Comparison of ENCODE assay signal across 30 mouse cellular contexts in genomic region chr2:171593884-171594283, GRCm38 (mm10).
DNase-seq lines count a peak whose midpoint lies in the region; ATAC-seq and TF ChIP-seq lines count a peak whose summit lies in the region.
"Had no signal": no experiment of that assay in that cellular context is flagged by ENCODE, and none has a peak within 500 bp of the region (broad histone marks: within the 10 kb centered on the region; RNA-seq: fewer than 3 reads in every experiment).

No protein-coding gene starts in this region.

- no peak overlapping the region for H3K27ac ChIP-seq in forebrain, postnatal 0 days (ENCODE audit: low read depth, low read length)
- H3K27ac ChIP-seq in forebrain, embryonic 10.5 days, result no peak overlapping the region
- 0 out of 2 replicates have a peak overlapping the region, but pooled peaks have one; percentile 16 for H3K27ac ChIP-seq in midbrain, embryonic 11.5 days (ENCODE audit: low read depth, low read length)
- H3K27ac ChIP-seq in midbrain, embryonic 16.5 days (ENCODE audit: low read length), result no peak overlapping the region
- peak overlapping the region; percentile 66 for H3K27ac ChIP-seq in limb, embryonic 10.5 days
- H3K27ac ChIP-seq: embryonic facial prominence, embryonic 10.5 days; embryonic facial prominence, embryonic 15.5 days; forebrain, embryonic 15.5 days; gastrocnemius, adult 2 months; heart, adult 2 months; heart, embryonic 13.5 days; liver, embryonic 15.5 days had no signal

- no peaks in the 10 kb centered on the region for H3K4me1 ChIP-seq in forebrain, postnatal 0 days (ENCODE audit: insufficient read depth)
- peaks cover 5% of the 10 kb centered on the region; the same call in 1 of the 2 replicates for H3K4me1 ChIP-seq in forebrain, embryonic 10.5 days
- peaks cover 7% of the 10 kb centered on the region; the same call in 1 of the 2 replicates for H3K4me1 ChIP-seq in midbrain, embryonic 11.5 days (ENCODE audit: control insufficient read depth, insufficient read depth, low read length)
- peaks cover 4% of the 10 kb centered on the region; the same call in 1 of the 2 replicates for H3K4me1 ChIP-seq in midbrain, embryonic 16.5 days (ENCODE audit: control insufficient read depth, insufficient read depth, low read length)
- peaks cover 11% of the 10 kb centered on the region for H3K4me1 ChIP-seq in limb, embryonic 10.5 days
- H3K4me1 ChIP-seq: embryonic facial prominence, embryonic 10.5 days; embryonic facial prominence, embryonic 15.5 days; liver, embryonic 15.5 days had no signal

- no peak overlapping the region for H3K4me3 ChIP-seq in forebrain, postnatal 0 days (ENCODE audit: low read depth, low read length)
- no peak overlapping the region for H3K4me3 ChIP-seq in forebrain, embryonic 10.5 days
- no peak overlapping the region for H3K4me3 ChIP-seq in midbrain, embryonic 11.5 days (ENCODE audit: low read depth, low read length)
- no peak overlapping the region for H3K4me3 ChIP-seq in midbrain, embryonic 16.5 days (ENCODE audit: low read depth, low read length)
- no peak overlapping the region for H3K4me3 ChIP-seq in limb, embryonic 10.5 days
- H3K4me3 ChIP-seq: embryonic facial prominence, embryonic 10.5 days; embryonic facial prominence, embryonic 15.5 days; forebrain, embryonic 15.5 days; gastrocnemius, adult 2 months; heart, adult 2 months; heart, embryonic 13.5 days; liver, embryonic 15.5 days; myocyte had no signal

- no peak for TF ChIP-seq POLR2A in brain, embryonic 14.5 days (IDR thresholded peaks at IDR 0.05; ENCODE audit: borderline replicate concordance, extremely low read depth, insufficient read depth, insufficient read length, poor library complexity, severe bottlenecking)

- peak; percentile 11 for DNase-seq in forebrain, postnatal 0 days
- no peak for DNase-seq in forebrain, embryonic 10.5 days (ENCODE audit: extremely low spot score, low spot score)
- DNase-seq in midbrain, embryonic 11.5 days (ENCODE audit: low spot score, missing footprints), result no peak
- DNase-seq in brain, embryonic 14.5 days (ENCODE audit: low read depth), result peak; percentile 78
- DNase-seq in limb, embryonic 10.5 days (ENCODE audit: low spot score), result no peak
- no peak for DNase-seq in urinary bladder, postnatal 4 days (ENCODE audit: low spot score in 2 of 2)
- DNase-seq: adrenal gland, postnatal 10 days; cerebellum, adult 11 months; cerebellum, adult 9-10 months; cerebellum, postnatal 36 days; gastrocnemius, adult 2 months; gastrocnemius, postnatal 36 days; heart, adult 2 months; heart, postnatal 10 days; kidney, adult 11 months; kidney, postnatal 14 days; layer of hippocampus, adult 9-11 months; lung, embryonic 14.5 days; lung, postnatal 14 days; right cerebral cortex, postnatal 25 days; thymus, postnatal 14 days had no signal

- no peaks in the 10 kb centered on the region for H3K9me3 ChIP-seq in forebrain, postnatal 0 days (ENCODE audit: low read length)
- H3K9me3 ChIP-seq in forebrain, embryonic 10.5 days, result no peaks in the 10 kb centered on the region
- H3K9me3 ChIP-seq in midbrain, embryonic 11.5 days (ENCODE audit: control insufficient read depth, low read length), result no peaks in the 10 kb centered on the region
- no peaks in the 10 kb centered on the region for H3K9me3 ChIP-seq in midbrain, embryonic 16.5 days (replicated peaks; ENCODE audit: control insufficient read depth, low read length, poor library complexity, severe bottlenecking)
- H3K9me3 ChIP-seq in limb, embryonic 10.5 days (replicated peaks), result no peaks in the 10 kb centered on the region
- H3K9me3 ChIP-seq: embryonic facial prominence, embryonic 10.5 days; embryonic facial prominence, embryonic 15.5 days; forebrain, embryonic 15.5 days; heart, embryonic 13.5 days; liver, embryonic 15.5 days had no signal

- H3K9ac ChIP-seq in forebrain, postnatal 0 days, result no peak overlapping the region
- H3K9ac ChIP-seq in midbrain, embryonic 11.5 days (ENCODE audit: low read length), result no peak overlapping the region
- H3K9ac ChIP-seq in midbrain, embryonic 16.5 days (ENCODE audit: low read depth, low read length), result no peak overlapping the region
- H3K9ac ChIP-seq: embryonic facial prominence, embryonic 15.5 days; forebrain, embryonic 15.5 days; heart, embryonic 13.5 days; liver, embryonic 15.5 days; lung, embryonic 14.5 days had no signal

- no peaks in the 10 kb centered on the region for H3K36me3 ChIP-seq in forebrain, postnatal 0 days (ENCODE audit: insufficient read depth)
- H3K36me3 ChIP-seq in forebrain, embryonic 10.5 days (replicated peaks), result no peaks in the 10 kb centered on the region
- H3K36me3 ChIP-seq in midbrain, embryonic 11.5 days (ENCODE audit: control insufficient read depth, insufficient read depth, low read length), result no peaks in the 10 kb centered on the region
- H3K36me3 ChIP-seq in midbrain, embryonic 16.5 days (ENCODE audit: control insufficient read depth, insufficient read depth, low read length), result no peaks in the 10 kb centered on the region
- no peaks in the 10 kb centered on the region for H3K36me3 ChIP-seq in limb, embryonic 10.5 days
- H3K36me3 ChIP-seq: embryonic facial prominence, embryonic 10.5 days; embryonic facial prominence, embryonic 15.5 days; forebrain, embryonic 15.5 days; heart, embryonic 13.5 days; liver, embryonic 15.5 days had no signal

- TF ChIP-seq CTCF in forebrain, postnatal 0 days (IDR thresholded peaks at IDR 0.05; ENCODE audit: low read depth), result no peak
- TF ChIP-seq CTCF in brain, embryonic 14.5 days (IDR thresholded peaks at IDR 0.05; ENCODE audit: borderline replicate concordance, extremely low read depth, insufficient read depth, insufficient read length), result no peak

- no peak for ATAC-seq in forebrain, postnatal 0 days
- no peak for ATAC-seq in midbrain, embryonic 11.5 days (ENCODE audit: low FRiP score)
- no peak for ATAC-seq in midbrain, embryonic 16.5 days
- ATAC-seq: forebrain, embryonic 15.5 days; inflammation-experienced regulatory T-cells, adult 6 months; Patski had no signal

- H3K27me3 ChIP-seq in forebrain, postnatal 0 days (ENCODE audit: insufficient read depth, low read length), result no peaks in the 10 kb centered on the region
- peaks cover 83% of the 10 kb centered on the region for H3K27me3 ChIP-seq in forebrain, embryonic 10.5 days (ENCODE audit: poor library complexity, severe bottlenecking)
- no peaks in the 10 kb centered on the region; the same call in 1 of the 2 replicates for H3K27me3 ChIP-seq in midbrain, embryonic 11.5 days (ENCODE audit: control insufficient read depth, insufficient read depth, low read length)
- no peaks in the 10 kb centered on the region for H3K27me3 ChIP-seq in midbrain, embryonic 16.5 days (ENCODE audit: control insufficient read depth, insufficient read depth, low read depth, low read length)
- H3K27me3 ChIP-seq in limb, embryonic 10.5 days (ENCODE audit: low read depth, poor library complexity, severe bottlenecking), result no peaks in the 10 kb centered on the region
- H3K27me3 ChIP-seq: embryonic facial prominence, embryonic 15.5 days; heart, embryonic 13.5 days; liver, embryonic 15.5 days; Patski had no signal

- 12% methylated on average over 3 of the region's 3 CpGs for WGBS in forebrain, postnatal 0 days
- 62% methylated on average over 3 of the region's 3 CpGs for WGBS in forebrain, embryonic 10.5 days
- 36% methylated on average over 3 of the region's 3 CpGs for WGBS in midbrain, embryonic 11.5 days
- WGBS in midbrain, embryonic 16.5 days, result 24% methylated on average over 3 of the region's 3 CpGs
- 93% methylated on average over 3 of the region's 3 CpGs for WGBS in limb, embryonic 10.5 days

- no peak overlapping the region for H3K4me2 ChIP-seq in forebrain, postnatal 0 days (ENCODE audit: low read depth)
- no peak overlapping the region for H3K4me2 ChIP-seq in midbrain, embryonic 11.5 days
- H3K4me2 ChIP-seq in midbrain, embryonic 16.5 days (ENCODE audit: low read length), result no peak overlapping the region
- H3K4me2 ChIP-seq: embryonic facial prominence, embryonic 15.5 days; forebrain, embryonic 15.5 days; heart, embryonic 13.5 days; liver, embryonic 15.5 days; lung, embryonic 14.5 days had no signal

Comparison
In these comparisons a context has a peak if more than half of its experiments do, and no peak if none do; other contexts are left out.
1. DNase-seq: peak in forebrain, postnatal 0 days (single experiment) and brain, embryonic 14.5 days (single experiment); none in forebrain, embryonic 10.5 days (single experiment), midbrain, embryonic 11.5 days (single experiment), limb, embryonic 10.5 days (single experiment) and urinary bladder, postnatal 4 days (0 of 2).
2. H3K27ac ChIP-seq: peak in midbrain, embryonic 11.5 days (single experiment) and limb, embryonic 10.5 days (single experiment); none in forebrain, postnatal 0 days (single experiment), forebrain, embryonic 10.5 days (single experiment) and midbrain, embryonic 16.5 days (single experiment).